Mouse (Mus musculus) spleen, adult 18-20 months (tissue): ENCODE results near the gene Slc12a6.

Experiments
- DNase-seq, 2 experiments: peaks; one replicate each; pipeline ENCODE4 v3.0.0; 2022; ENCODE audit warnings: mixed read lengths in 2 of 2

The Slc12a6 gene

GRCm38 (mm10) chr2:112332051-112332898 is 66.7 kb downstream of the Slc12a6 start:
- DNase-seq = no peak

- DNase-seq = no peak
Measured at GRCm38 (mm10) chr2:112337211-112337610, 71.6 kb downstream of the Slc12a6 start.

GRCm38 (mm10) chr2:112339736-112340135 is 74.1 kb downstream of the Slc12a6 start:
- DNase-seq = peak in 1 of 2 experiments; percentile 16

GRCm38 (mm10) chr2:112341117-112341516 is 75.5 kb downstream of the Slc12a6 start:
- DNase-seq = no peak

- no peak for DNase-seq
Measured at GRCm38 (mm10) chr2:112348246-112348645, 82.6 kb downstream of the Slc12a6 start.

GRCm38 (mm10) chr2:112353685-112354455 is 88.2 kb downstream of the Slc12a6 start:
- no peak for DNase-seq

GRCm38 (mm10) chr2:112359611-112360010 is 94.0 kb downstream of the Slc12a6 start:
- DNase-seq = no peak

- no peak for DNase-seq
Measured at GRCm38 (mm10) chr2:112360012-112360780, 94.6 kb downstream of the Slc12a6 start.

- DNase-seq = no peak
Measured at GRCm38 (mm10) chr2:112360781-112361169, 95.2 kb downstream of the Slc12a6 start.

- DNase-seq = no peak
Measured at GRCm38 (mm10) chr2:112367222-112367621, 101.6 kb downstream of the Slc12a6 start.

- peak; percentile 74 to 85 for DNase-seq
Measured at GRCm38 (mm10) chr2:112367726-112368673, 102.4 kb downstream of the Slc12a6 start, which contains the start of gene Emc4. TSS of gene Emc4 (minus strand) at chr2:112368027.

GRCm38 (mm10) chr2:112369941-112370340 is 104.3 kb downstream of the Slc12a6 start:
- DNase-seq = no peak

- no peak for DNase-seq
Measured at GRCm38 (mm10) chr2:112373141-112373540, 107.5 kb downstream of the Slc12a6 start.

GRCm38 (mm10) chr2:112374610-112375009 is 109.0 kb downstream of the Slc12a6 start:
- no peak for DNase-seq

- DNase-seq = peak; percentile 90 to 97
Measured at GRCm38 (mm10) chr2:112378973-112379898, 113.6 kb downstream of the Slc12a6 start, which contains the start of gene Katnbl1. TSS of gene Katnbl1 (plus strand) at chr2:112379211.

GRCm38 (mm10) chr2:112380131-112380530 is 114.5 kb downstream of the Slc12a6 start:
- no peak for DNase-seq

- no peak for DNase-seq
Measured at GRCm38 (mm10) chr2:112381219-112381618, 115.6 kb downstream of the Slc12a6 start.

- no peak for DNase-seq
Measured at GRCm38 (mm10) chr2:112390843-112391242, 125.2 kb downstream of the Slc12a6 start.

GRCm38 (mm10) chr2:112391346-112392000 is 125.8 kb downstream of the Slc12a6 start:
- no peak for DNase-seq

- DNase-seq = no peak
Measured at GRCm38 (mm10) chr2:112392689-112393088, 127.1 kb downstream of the Slc12a6 start.
